Mouse (Mus musculus): ENCODE results near the gene Rack1.

DNA sequence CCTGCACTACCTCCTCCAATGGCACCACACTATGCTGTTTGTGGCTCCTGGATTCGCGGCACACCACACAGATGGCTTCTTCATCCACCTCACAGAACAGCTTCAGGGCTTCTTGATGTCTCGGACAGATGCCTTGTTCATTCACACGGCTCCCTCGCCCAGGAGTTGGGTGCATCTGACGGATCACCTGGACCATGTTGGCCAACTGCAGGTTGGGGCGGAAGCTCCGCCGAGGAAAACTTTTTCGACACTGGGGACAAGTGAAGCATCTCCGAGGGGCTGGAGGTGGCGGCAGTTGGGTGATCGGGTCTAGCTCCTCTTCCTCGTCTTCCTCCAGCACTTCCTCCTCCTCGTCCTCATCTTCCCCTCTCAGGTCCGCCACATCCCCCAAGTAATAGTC lies 15.7 kb downstream of the Rack1 start:
- TF ChIP-seq ZC3H11A (IDR thresholded peaks at IDR 0.05; ENCODE audit: borderline replicate concordance, low read depth, low read length) (no peak), MAFK (IDR thresholded peaks at IDR 0.05; ENCODE audit: insufficient read depth, low read depth, low read length) (no peak), CHD2 (IDR thresholded peaks at IDR 0.05; ENCODE audit: low read depth, low read length) (no peak), ZNF384 (IDR thresholded peaks at IDR 0.05; ENCODE audit: low read depth, low read length) (no peak), HCFC1 (IDR thresholded peaks at IDR 0.05; ENCODE audit: borderline replicate concordance, insufficient read depth, low read length) (no peak)

Measured in ES-E14 (cell line).